Mouse (Mus musculus) right cerebral cortex, postnatal 10 days (tissue): ENCODE data around the gene Uba7.

Experiments used
- DNase-seq, 2 experiments: peaks; one replicate each; pipeline ENCODE4 v3.0.0; 2021; ENCODE audit warnings: low spot score in 2 of 2

Gene Uba7

GRCm38 (mm10) chr9:107961881-107962280, 13.4 kb upstream of the Uba7 start:
- peak; percentile 82 to 83 for DNase-seq

GRCm38 (mm10) chr9:107962916-107963315, 12.4 kb upstream of the Uba7 start:
- DNase-seq: no peak

- peak; percentile 85 to 88 for DNase-seq
Measured at GRCm38 (mm10) chr9:107963700-107964099, 11.6 kb upstream of the Uba7 start.

GRCm38 (mm10) chr9:107964681-107965080, 10.6 kb upstream of the Uba7 start:
- no peak for DNase-seq

GRCm38 (mm10) chr9:107966676-107967075, 8.6 kb upstream of the Uba7 start:
- no peak for DNase-seq

- peak in 1 of 2 experiments; percentile 21 for DNase-seq
Measured at GRCm38 (mm10) chr9:107967437-107967836, 7.9 kb upstream of the Uba7 start.

- no peak for DNase-seq
Measured at GRCm38 (mm10) chr9:107968531-107968930, 6.8 kb upstream of the Uba7 start.

GRCm38 (mm10) chr9:107970311-107970710, 5.0 kb upstream of the Uba7 start:
- DNase-seq: peak in 1 of 2 experiments; percentile 20

GRCm38 (mm10) chr9:107971690-107972541, 3.4 kb upstream of the Uba7 start:
- no peak for DNase-seq

- no peak for DNase-seq
Measured at GRCm38 (mm10) chr9:107974491-107975171, 674 bp upstream of the Uba7 start.

- no peak for DNase-seq
Measured at GRCm38 (mm10) chr9:107978815-107979214, 3.5 kb downstream of the Uba7 start.

GRCm38 (mm10) chr9:107981684-107982605, 6.6 kb downstream of the Uba7 start:
- DNase-seq: no peak

GRCm38 (mm10) chr9:107982681-107983346, 7.5 kb downstream of the Uba7 start, which contains the start of gene Gm20661:
Gene Gm20661, plus strand, starts transcription at chr9:107983058.
- DNase-seq: peak; percentile 76 to 77

GRCm38 (mm10) chr9:107983421-107983890, 8.2 kb downstream of the Uba7 start:
- DNase-seq: peak; percentile 79 to 80

GRCm38 (mm10) chr9:107984052-107984753, 8.9 kb downstream of the Uba7 start:
- DNase-seq: no peak

GRCm38 (mm10) chr9:107984754-107985055, 9.4 kb downstream of the Uba7 start:
- DNase-seq: no peak

- peak; percentile 81 to 83 for DNase-seq
Measured at GRCm38 (mm10) chr9:107985131-107986119, 10.1 kb downstream of the Uba7 start, which contains the start of gene Inka1. Gene Inka1, minus strand, starts transcription at chr9:107985879.

- peak; percentile 77 to 86 for DNase-seq
Measured at GRCm38 (mm10) chr9:107986376-107986775, 11.1 kb downstream of the Uba7 start.

GRCm38 (mm10) chr9:107987950-107988349, 12.6 kb downstream of the Uba7 start:
- DNase-seq: no peak
